Mouse (Mus musculus) limb, embryonic 14.5 days (tissue): ENCODE measurements around the gene Pola2. TPM values are rescaled to one million over a fixed set of nuclear protein-coding genes. Genes with fewer than 3 reads are reported as not detected.

ENCODE experiments used
- ATAC-seq: fragments of 200-750 bp; cut with Nextera tagmentation; 2 replicates; pipeline ENCODE4 v1.8.0; 2017; ENCODE audit warnings: low read depth, moderate number of reproducible peaks, moderate TSS enrichment; ENCODE audit not compliant: low FRiP score
- DNase-seq: peaks from one replicate; pipeline ENCODE4 v3.0.0-alpha.2; 2015; ENCODE audit warnings: low spot score
- H3K27ac ChIP-seq: fragments of 300-500 bp; sonication (generic); replicated peaks from 2 replicates; pipeline ENCODE4 v1.5.1; 2014; ENCODE audit warnings: low read depth, mild to moderate bottlenecking, low read length, moderate library complexity, mixed read lengths
- H3K27me3 ChIP-seq: fragments of 300-500 bp; sonication (generic); 2 replicates; pipeline ENCODE4 v1.6.1; 2014; ENCODE audit warnings: low read length, mixed read lengths; ENCODE audit not compliant: control insufficient read depth, insufficient read depth
- H3K36me3 ChIP-seq: fragments of 300-500 bp; sonication (generic); 2 replicates; pipeline ENCODE4 v1.6.1; 2014; ENCODE audit warnings: mild to moderate bottlenecking, low read length, moderate library complexity, mixed read lengths; ENCODE audit not compliant: control insufficient read depth, insufficient read depth
- H3K4me1 ChIP-seq: fragments of 300-500 bp; sonication (generic); 2 replicates; pipeline ENCODE4 v1.6.1; 2014; ENCODE audit warnings: antibody characterized with exemption, low read length, mixed read lengths; ENCODE audit not compliant: control insufficient read depth, insufficient read depth
- H3K4me2 ChIP-seq: fragments of 300-500 bp; sonication (generic); replicated peaks from 2 replicates; pipeline ENCODE4 v1.6.1; 2014; ENCODE audit warnings: low read depth, mild to moderate bottlenecking, low read length, moderate library complexity; ENCODE audit not compliant: severe bottlenecking
- H3K4me3 ChIP-seq: fragments of 300-500 bp; sonication (generic); replicated peaks from 2 replicates; pipeline ENCODE4 v1.5.1; 2014; ENCODE audit warnings: low read length
- H3K9ac ChIP-seq: fragments of 300-500 bp; sonication (generic); 2 replicates; pipeline ENCODE4 v1.6.1; 2014; ENCODE audit warnings: mild to moderate bottlenecking, low read depth, low read length, moderate library complexity; ENCODE audit not compliant: severe bottlenecking
- H3K9me3 ChIP-seq: fragments of 300-500 bp; sonication (generic); 2 replicates; pipeline ENCODE4 v1.6.1; 2016; ENCODE audit warnings: low read length; ENCODE audit not compliant: control insufficient read depth
- POLR2A ChIP-seq: fragments of 200-500 bp; IDR thresholded peaks from 2 replicates; pipeline ENCODE4 v1.8.0; 2012; ENCODE audit warnings: inconsistent platforms, mild to moderate bottlenecking, moderate library complexity, borderline replicate concordance; ENCODE audit not compliant: insufficient read depth, insufficient read length; ENCODE audit errors: extremely low read depth
- WGBS: fragments of 180-500 bp; shearing (Covaris S2); extraction: QIAGEN DNeasy Blood & Tissue Kit; methylation state at CpG from one replicate; pipeline ENCODE4 v1.1.7; 2014; 5-methylcytosine and 5-hydroxymethylcytosine counted together
- polyA plus RNA-seq, 2 experiments: library from polyadenylated mRNA; depleted of rRNA in 1 of 2; stranded (reverse) in 1 of 2; unstranded in 1 of 2; fragments of >200 nt; fragmentation: Nextera tagmentation in 1 of 2; extraction: Ambion mirVana in 1 of 2; gene quantifications; 2 replicates each; pipeline versions ENCODE4 v1.2.1 to v1.2.3; 2012 to 2014

The Pola2 gene
- polyA plus RNA-seq, 2 experiments: 66.3 to 87.9 TPM

DNA sequence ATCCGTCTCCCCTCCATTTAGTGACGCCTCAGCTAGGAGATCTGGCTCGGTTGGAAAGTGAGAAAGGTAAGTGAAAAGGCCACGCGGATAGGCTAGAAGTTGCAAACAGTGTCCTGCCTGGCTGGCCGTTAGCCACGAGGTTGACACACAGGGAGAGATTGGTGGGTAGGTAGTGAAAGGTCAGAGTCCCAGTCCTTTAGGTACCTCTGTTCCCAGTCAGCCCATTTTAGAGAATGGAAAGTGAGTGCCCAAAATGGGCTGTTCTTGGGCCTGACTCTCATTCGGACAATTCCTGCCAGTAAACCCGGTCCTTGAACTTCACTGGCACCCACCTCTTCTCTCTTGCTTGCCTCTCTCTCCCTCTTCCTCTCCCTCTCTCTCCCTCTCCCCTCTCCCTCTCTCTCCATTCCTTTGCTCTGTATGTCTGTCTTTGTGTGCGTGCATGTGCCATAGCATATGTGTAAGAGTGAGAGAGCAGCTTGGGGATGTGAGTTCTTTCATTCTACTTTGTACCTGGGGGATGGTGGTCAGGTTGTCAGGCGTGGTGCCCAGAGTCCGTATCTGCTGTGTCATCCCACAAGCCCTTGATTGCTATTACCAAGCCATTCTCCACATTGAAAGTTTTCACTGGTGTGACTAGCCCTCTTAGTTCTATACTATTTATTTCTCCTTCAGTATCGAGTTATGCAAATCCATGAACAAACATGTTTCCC, 50.8 kb downstream of the Pola2 start, which contains the start of gene Dpf2:
Dpf2 (minus strand) TSS at position 4 of the 713 bp plus-strand sequence.
- no peak for TF ChIP-seq POLR2A
- DNase-seq (no peak), ATAC-seq (no peak; the same call in 1 of the 2 replicates)
- H3K4me1 ChIP-seq: peaks cover 19% of the 10 kb centered on the region
- H3K4me2 ChIP-seq: peak within 1 kb of the TSS; percentile 75
- H3K36me3 ChIP-seq: peaks cover 8% of the 10 kb centered on the region
- peak within 1 kb of the TSS; percentile 98 for H3K4me3 ChIP-seq
- no peaks in the 10 kb centered on the region for H3K27me3 ChIP-seq
- H3K27ac ChIP-seq: peak within 1 kb of the TSS; percentile 84
- peak within 1 kb of the TSS; percentile 95 for H3K9ac ChIP-seq
- no peaks in the 10 kb centered on the region for H3K9me3 ChIP-seq
- 21% methylated on average over 13 of the region's 13 CpGs for WGBS

DNA sequence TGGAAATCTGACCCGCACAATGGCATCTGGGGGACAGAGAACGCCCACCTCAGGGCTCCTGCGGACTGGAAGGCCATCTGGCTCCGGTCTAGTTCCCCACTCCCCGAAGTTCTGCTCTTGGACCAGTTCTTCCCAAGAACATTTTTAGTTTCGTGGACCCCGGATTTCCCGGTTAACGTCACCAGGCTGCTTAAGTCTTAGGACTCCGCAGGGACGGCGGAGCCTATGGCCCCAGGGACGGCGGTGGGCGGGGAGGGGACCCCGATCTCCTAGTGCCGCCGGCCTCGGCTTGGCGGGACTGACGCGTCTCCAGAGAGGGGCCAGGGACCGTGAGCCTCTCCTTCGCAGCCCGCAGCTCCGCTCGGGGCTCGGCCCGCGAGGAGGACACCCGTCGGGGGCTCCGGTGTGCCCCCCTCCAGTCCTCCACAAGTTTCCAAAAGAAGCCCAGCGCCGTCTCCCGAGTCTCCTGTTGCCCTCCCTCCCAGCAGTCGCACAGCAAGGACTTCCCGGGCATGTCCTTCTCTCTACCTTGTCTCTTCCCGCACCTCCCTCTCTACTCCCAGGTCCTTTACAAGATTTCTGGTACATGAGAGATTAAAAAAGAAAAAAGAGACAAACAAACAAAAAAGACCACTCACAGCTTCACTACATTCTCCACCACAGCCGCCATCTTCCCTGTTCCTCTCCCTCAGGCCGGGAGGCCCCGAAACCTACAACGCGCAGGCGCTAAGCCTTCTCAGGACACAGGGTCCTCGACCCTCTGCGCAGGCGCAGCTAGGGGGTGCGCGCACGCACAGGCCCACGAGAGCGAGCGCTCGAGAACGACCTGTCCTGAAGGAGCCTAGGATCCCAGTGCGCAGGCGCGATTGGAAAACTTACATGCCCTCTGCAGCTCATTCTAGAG, 51.6 kb downstream of the Pola2 start:
- Histone ChIP-seq H3K4me1 (peaks cover 19% of the 10 kb centered on the region), H3K4me2 (peak overlapping the region; percentile 75), H3K27ac (peak overlapping the region; percentile 84), H3K9ac (peak overlapping the region; percentile 95), H3K36me3 (peaks cover 6% of the 10 kb centered on the region), H3K9me3 (no peaks in the 10 kb centered on the region), H3K4me3 (peak overlapping the region; percentile 98), H3K27me3 (no peaks in the 10 kb centered on the region)
- peak; percentile 97; the same call in 1 of the 2 replicates for TF ChIP-seq POLR2A
- ATAC-seq: peak; percentile 93
- under 1% methylated on average over 46 of the region's 59 CpGs for WGBS
- peak; percentile 99 for DNase-seq

DNA sequence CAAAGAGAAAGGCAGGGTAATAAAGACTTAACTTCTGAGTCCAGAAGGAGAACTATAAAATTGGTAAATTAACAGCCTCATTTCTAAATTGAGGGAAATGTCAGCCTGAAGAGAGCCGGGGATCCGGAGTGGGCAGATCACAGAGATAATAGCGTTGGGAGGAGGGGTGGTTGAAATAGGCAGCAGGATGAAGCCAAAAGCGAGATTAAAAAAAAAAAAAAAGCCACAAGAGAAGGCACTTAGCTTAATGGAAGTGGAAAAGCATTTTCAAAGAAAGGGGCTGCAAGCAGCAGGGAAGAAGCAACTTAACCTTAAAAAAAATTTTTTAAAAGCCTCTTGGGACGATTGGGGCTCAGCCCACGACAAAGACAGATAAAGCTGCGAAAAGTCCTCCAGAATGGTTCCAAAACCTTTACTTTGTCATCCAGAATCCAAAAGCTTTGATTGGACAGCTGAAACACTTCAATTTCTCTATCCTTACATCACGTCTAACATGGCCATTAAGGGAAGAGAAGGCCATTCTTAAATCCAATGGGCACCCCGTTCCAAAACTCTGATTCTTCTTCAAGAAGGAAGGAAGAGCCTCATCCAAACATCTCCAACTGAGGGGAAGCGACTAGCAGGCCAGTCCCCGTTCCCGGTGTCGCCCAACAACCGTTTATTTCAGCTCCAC, 52.4 kb downstream of the Pola2 start:
- no peaks in the 10 kb centered on the region for H3K27me3 ChIP-seq
- peaks cover 19% of the 10 kb centered on the region for H3K4me1 ChIP-seq
- H3K9ac ChIP-seq: peak overlapping the region; percentile 95
- peaks cover 9% of the 10 kb centered on the region for H3K36me3 ChIP-seq
- H3K4me2 ChIP-seq: peak overlapping the region; percentile 64
- DNase-seq (no peak), ATAC-seq (no peak)
- 7% methylated on average over 14 of the region's 14 CpGs for WGBS
- no peak for TF ChIP-seq POLR2A
- H3K4me3 ChIP-seq: peak overlapping the region; percentile 98
- no peaks in the 10 kb centered on the region for H3K9me3 ChIP-seq
- peak overlapping the region; percentile 84 for H3K27ac ChIP-seq

DNA sequence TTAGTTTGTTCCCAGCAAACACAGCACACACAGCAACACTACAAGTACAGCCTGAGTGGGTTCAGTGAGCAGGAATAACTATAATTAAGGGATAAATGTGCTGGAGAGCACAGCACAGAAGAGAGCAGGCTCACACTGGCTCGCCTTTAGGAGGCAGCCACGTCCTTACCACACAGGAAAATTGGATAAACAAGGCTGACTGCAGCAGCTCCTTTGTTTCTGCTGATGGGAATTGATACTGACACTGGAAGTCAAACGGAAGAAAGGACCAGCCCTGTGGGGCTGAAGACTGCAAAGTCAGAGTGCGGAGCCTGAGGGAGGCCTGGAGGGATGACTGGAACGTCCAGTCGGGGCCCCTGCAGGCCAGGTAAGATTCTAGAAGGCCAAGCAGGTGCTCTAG, 53.8 kb downstream of the Pola2 start:
- H3K4me1 ChIP-seq: peaks cover 19% of the 10 kb centered on the region
- no peaks in the 10 kb centered on the region for H3K9me3 ChIP-seq
- DNase-seq: no peak
- H3K27me3 ChIP-seq: no peaks in the 10 kb centered on the region
- no peak for ATAC-seq
- H3K4me2 ChIP-seq: no peak overlapping the region
- peaks cover 23% of the 10 kb centered on the region for H3K36me3 ChIP-seq
- no peak overlapping the region; the same call in 1 of the 2 replicates for H3K4me3 ChIP-seq
- no peak overlapping the region for H3K27ac ChIP-seq
- TF ChIP-seq POLR2A: no peak
- WGBS: 77% methylated on average over 6 of the region's 6 CpGs
- no peak overlapping the region for H3K9ac ChIP-seq

DNA sequence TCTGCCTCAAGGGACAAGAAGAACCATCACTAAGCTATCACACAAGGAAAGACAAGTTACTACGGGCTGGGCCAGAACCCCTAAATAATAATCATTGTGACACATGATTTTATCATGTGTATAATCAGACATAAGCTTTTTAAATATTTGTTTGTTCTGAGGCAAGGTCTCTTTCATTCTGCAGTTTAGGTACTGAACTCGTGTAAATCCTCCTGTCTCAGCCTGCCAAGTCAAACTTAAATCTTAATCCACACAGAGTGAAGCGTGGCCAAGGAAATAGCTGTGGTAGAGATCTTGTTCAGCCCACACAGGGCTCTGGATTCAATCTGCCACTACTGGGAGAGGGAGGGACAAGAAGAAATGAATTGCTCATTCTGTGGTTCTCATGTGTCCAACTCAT, 56.7 kb downstream of the Pola2 start:
- WGBS: 86% methylated on average over 3 of the region's 3 CpGs
- Histone ChIP-seq H3K9me3 (no peaks in the 10 kb centered on the region), H3K36me3 (peaks cover 50% of the 10 kb centered on the region), H3K4me1 (peaks cover 13% of the 10 kb centered on the region), H3K9ac (no peak overlapping the region), H3K4me2 (no peak overlapping the region), H3K27me3 (no peaks in the 10 kb centered on the region), H3K27ac (no peak overlapping the region), H3K4me3 (no peak overlapping the region)
- DNase-seq (no peak), ATAC-seq (no peak)
- no peak for TF ChIP-seq POLR2A
